Mouse (Mus musculus): Measurements from ENCODE around the gene Tanc1. TPM values are rescaled to one million over a fixed set of nuclear protein-coding genes. Genes with fewer than 3 reads are reported as not detected.

Gene Tanc1
- polyA plus RNA-seq, 1 experiment from 2014 or later: 40.7 TPM

GRCm38 (mm10) chr2:59767893-59768292 lies 156.1 kb downstream of the Tanc1 start:
- H3K27ac ChIP-seq (replicated peaks): peak overlapping the region; percentile 87

DNA sequence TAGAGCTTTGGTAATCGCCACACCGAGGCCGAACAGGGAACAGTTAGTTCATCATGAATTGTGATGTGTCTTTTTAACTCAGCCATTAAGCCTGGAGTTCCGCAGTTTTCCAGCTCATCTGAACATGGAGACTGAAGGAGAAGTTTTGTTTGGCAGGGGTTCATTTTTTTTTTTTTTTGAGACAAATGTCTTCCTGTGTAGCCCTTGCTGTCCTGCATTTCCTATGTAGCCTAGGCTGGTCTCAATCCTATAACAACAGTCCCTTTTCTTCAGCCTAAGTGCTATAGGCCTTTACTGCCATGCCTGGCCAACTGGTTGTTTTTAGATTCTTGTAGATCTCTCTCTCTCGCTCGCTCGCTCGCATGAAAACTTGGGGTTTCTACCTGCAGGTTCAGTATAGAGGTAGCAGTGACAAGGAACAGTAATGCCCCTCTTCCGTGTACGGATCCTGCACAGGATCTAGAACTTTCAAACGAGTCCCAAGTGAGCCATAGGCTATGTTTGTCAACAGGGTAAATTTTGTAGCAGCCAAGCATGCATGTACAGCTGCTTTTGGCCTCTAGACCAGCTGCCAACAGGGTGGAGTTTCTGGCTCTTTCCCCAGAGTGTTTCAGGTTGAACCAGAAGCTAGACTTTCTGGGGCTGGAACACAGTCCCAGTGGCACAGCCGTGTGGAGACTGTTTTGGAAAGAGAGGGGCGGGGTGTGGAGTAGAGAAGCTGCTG lies 157.0 kb downstream of the Tanc1 start:
- Histone ChIP-seq H3K27me3 (no peaks in the 10 kb centered on the region), H3K36me3 (peaks cover 7% of the 10 kb centered on the region; the same call in 1 of the 2 replicates), H3K9me3 (replicated peaks) (no peaks in the 10 kb centered on the region), H3K4me1 (peaks cover 64% of the 10 kb centered on the region), H3K27ac (replicated peaks) (peak overlapping the region; percentile 87), H3K4me2 (replicated peaks) (no peak overlapping the region), H3K9ac (no peak overlapping the region), H3K4me3 (replicated peaks) (no peak overlapping the region)
- ATAC-seq (ENCODE audit: insufficient number of reproducible peaks, low FRiP score, low TSS enrichment, low read depth): peak; percentile 69; the same call in 1 of the 2 replicates
- WGBS: 56% methylated on average over 13 of the region's 13 CpGs

More at GRCm38 (mm10) chr2:59767893-59768292, 156.1 kb downstream of the Tanc1 start:
- H3K4me2 ChIP-seq (replicated peaks): no peak overlapping the region
- ATAC-seq (ENCODE audit: insufficient number of reproducible peaks, low FRiP score, low TSS enrichment, low read depth): no peak
- WGBS: 91% methylated on average over 4 of the region's 4 CpGs
- H3K9me3 ChIP-seq (replicated peaks): no peaks in the 10 kb centered on the region
- no peak overlapping the region for H3K9ac ChIP-seq
- peaks cover 61% of the 10 kb centered on the region for H3K4me1 ChIP-seq
- H3K36me3 ChIP-seq: no peaks in the 10 kb centered on the region
- H3K27me3 ChIP-seq: no peaks in the 10 kb centered on the region
- H3K4me3 ChIP-seq (replicated peaks): no peak overlapping the region

- no peak overlapping the region for H3K4me3 ChIP-seq (replicated peaks)
- H3K9ac ChIP-seq: no peak overlapping the region
- no peak overlapping the region for H3K4me2 ChIP-seq (replicated peaks)
- 50% methylated on average over 3 of the region's 3 CpGs for WGBS
- H3K36me3 ChIP-seq: peaks cover 7% of the 10 kb centered on the region; the same call in 1 of the 2 replicates
- peaks cover 64% of the 10 kb centered on the region for H3K4me1 ChIP-seq
- H3K9me3 ChIP-seq (replicated peaks): no peaks in the 10 kb centered on the region
- H3K27me3 ChIP-seq: no peaks in the 10 kb centered on the region
- ATAC-seq (ENCODE audit: insufficient number of reproducible peaks, low FRiP score, low TSS enrichment, low read depth): 0 out of 2 replicates have a peak, but pooled peaks have one; percentile 16
- peak overlapping the region; percentile 87 for H3K27ac ChIP-seq (replicated peaks)
These were observed 157.5 kb downstream of the Tanc1 start for GRCm38 (mm10) chr2:59769385-59769735.

- peaks cover 7% of the 10 kb centered on the region; the same call in 1 of the 2 replicates for H3K36me3 ChIP-seq
- 56% methylated on average over 8 of the region's 8 CpGs for WGBS
- ATAC-seq (ENCODE audit: insufficient number of reproducible peaks, low FRiP score, low TSS enrichment, low read depth): no peak
- H3K27ac ChIP-seq (replicated peaks): peak overlapping the region; percentile 75
- 0 out of 2 replicates have a peak overlapping the region, but pooled peaks have one; percentile 10 for H3K4me2 ChIP-seq (replicated peaks)
- no peaks in the 10 kb centered on the region for H3K9me3 ChIP-seq (replicated peaks)
- no peaks in the 10 kb centered on the region for H3K27me3 ChIP-seq
- H3K4me1 ChIP-seq: peaks cover 66% of the 10 kb centered on the region
- no peak overlapping the region for H3K9ac ChIP-seq
- H3K4me3 ChIP-seq (replicated peaks): no peak overlapping the region
These were observed 159.9 kb downstream of the Tanc1 start for GRCm38 (mm10) chr2:59771708-59772107.

GRCm38 (mm10) chr2:59772261-59772683 lies 160.4 kb downstream of the Tanc1 start:
- ATAC-seq (ENCODE audit: insufficient number of reproducible peaks, low FRiP score, low TSS enrichment, low read depth): peak; percentile 53; the same call in 1 of the 2 replicates
- no peak overlapping the region for H3K9ac ChIP-seq
- H3K4me1 ChIP-seq: peaks cover 70% of the 10 kb centered on the region
- H3K27ac ChIP-seq (replicated peaks): peak overlapping the region; percentile 75; the same call in 1 of the 2 replicates
- peak overlapping the region; percentile 10; the same call in 1 of the 2 replicates for H3K4me2 ChIP-seq (replicated peaks)
- H3K4me3 ChIP-seq (replicated peaks): no peak overlapping the region
- H3K9me3 ChIP-seq (replicated peaks): no peaks in the 10 kb centered on the region
- WGBS: 32% methylated on average over 12 of the region's 12 CpGs
- peaks cover 7% of the 10 kb centered on the region; the same call in 1 of the 2 replicates for H3K36me3 ChIP-seq
- H3K27me3 ChIP-seq: no peaks in the 10 kb centered on the region

DNA sequence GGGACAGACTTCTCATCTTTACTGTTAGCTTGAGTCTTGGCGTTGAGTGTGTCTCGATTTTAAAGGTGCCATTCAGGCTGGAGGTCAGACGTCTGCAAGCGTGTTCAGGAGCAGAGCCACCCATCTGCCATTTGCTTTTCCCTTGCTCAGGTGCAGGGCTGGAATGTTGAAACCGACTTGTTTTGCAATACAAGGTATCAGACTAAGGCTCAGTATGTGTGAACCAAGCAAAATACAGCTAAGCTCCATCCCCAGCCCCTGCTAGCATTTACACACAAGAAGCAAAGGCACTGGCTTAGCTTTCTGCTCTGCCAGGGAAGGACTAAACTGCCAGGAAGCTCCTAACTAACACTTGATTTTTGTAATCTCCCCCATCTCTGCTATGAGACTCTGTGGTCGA lies 162.5 kb downstream of the Tanc1 start:
- H3K27ac ChIP-seq (replicated peaks): no peak overlapping the region
- no peaks in the 10 kb centered on the region for H3K27me3 ChIP-seq
- H3K4me2 ChIP-seq (replicated peaks): no peak overlapping the region
- H3K36me3 ChIP-seq: peaks cover 7% of the 10 kb centered on the region; the same call in 1 of the 2 replicates
- H3K9ac ChIP-seq: no peak overlapping the region
- no peaks in the 10 kb centered on the region for H3K9me3 ChIP-seq (replicated peaks)
- no peak overlapping the region for H3K4me3 ChIP-seq (replicated peaks)
- peaks cover 58% of the 10 kb centered on the region for H3K4me1 ChIP-seq
- no peak for ATAC-seq (ENCODE audit: insufficient number of reproducible peaks, low FRiP score, low TSS enrichment, low read depth)
- WGBS: 78% methylated on average over 6 of the region's 6 CpGs

- peaks cover 53% of the 10 kb centered on the region for H3K4me1 ChIP-seq
- WGBS: 75% methylated on average over 5 of the region's 5 CpGs
- no peaks in the 10 kb centered on the region for H3K9me3 ChIP-seq (replicated peaks)
These were observed 163.3 kb downstream of the Tanc1 start for GRCm38 (mm10) chr2:59775148-59775547.

GRCm38 (mm10) chr2:59775820-59776219 lies 164.0 kb downstream of the Tanc1 start:
- Histone ChIP-seq H3K9me3 (replicated peaks) (no peaks in the 10 kb centered on the region), H3K36me3 (peaks cover 7% of the 10 kb centered on the region; the same call in 1 of the 2 replicates), H3K27me3 (no peaks in the 10 kb centered on the region), H3K4me2 (replicated peaks) (no peak overlapping the region), H3K27ac (replicated peaks) (peak overlapping the region; percentile 58; the same call in 1 of the 2 replicates), H3K4me1 (peaks cover 46% of the 10 kb centered on the region), H3K4me3 (replicated peaks) (no peak overlapping the region), H3K9ac (no peak overlapping the region)
- WGBS: 66% methylated on average over 6 of the region's 6 CpGs
- ATAC-seq (ENCODE audit: insufficient number of reproducible peaks, low FRiP score, low TSS enrichment, low read depth): no peak

More at GRCm38 (mm10) chr2:59775148-59775547, 163.3 kb downstream of the Tanc1 start:
- Histone ChIP-seq H3K36me3 (peaks cover 7% of the 10 kb centered on the region; the same call in 1 of the 2 replicates), H3K4me2 (replicated peaks) (no peak overlapping the region), H3K9ac (no peak overlapping the region), H3K4me3 (replicated peaks) (no peak overlapping the region), H3K27me3 (no peaks in the 10 kb centered on the region), H3K27ac (replicated peaks) (peak overlapping the region; percentile 58)
- ATAC-seq (ENCODE audit: insufficient number of reproducible peaks, low FRiP score, low TSS enrichment, low read depth): no peak

GRCm38 (mm10) chr2:59779355-59779754 lies 167.5 kb downstream of the Tanc1 start:
- H3K4me2 ChIP-seq (replicated peaks): peak overlapping the region; percentile 15; the same call in 1 of the 2 replicates
- H3K27me3 ChIP-seq: no peaks in the 10 kb centered on the region
- H3K9me3 ChIP-seq (replicated peaks): no peaks in the 10 kb centered on the region
- H3K27ac ChIP-seq (replicated peaks): peak overlapping the region; percentile 78
- H3K4me1 ChIP-seq: peaks cover 52% of the 10 kb centered on the region
- H3K9ac ChIP-seq: no peak overlapping the region
- peak; percentile 65; the same call in 1 of the 2 replicates for ATAC-seq (ENCODE audit: insufficient number of reproducible peaks, low FRiP score, low TSS enrichment, low read depth)
- WGBS: 67% methylated on average over 10 of the region's 10 CpGs
- H3K36me3 ChIP-seq: peaks cover 8% of the 10 kb centered on the region; the same call in 1 of the 2 replicates
- peak overlapping the region; percentile 15 for H3K4me3 ChIP-seq (replicated peaks)

GRCm38 (mm10) chr2:59780240-59780639 lies 168.4 kb downstream of the Tanc1 start:
- H3K27ac ChIP-seq (replicated peaks): peak overlapping the region; percentile 78; the same call in 1 of the 2 replicates
- peak overlapping the region; percentile 15 for H3K4me3 ChIP-seq (replicated peaks)
- H3K36me3 ChIP-seq: peaks cover 9% of the 10 kb centered on the region; the same call in 1 of the 2 replicates
- H3K27me3 ChIP-seq: no peaks in the 10 kb centered on the region
- H3K9ac ChIP-seq: no peak overlapping the region
- H3K4me1 ChIP-seq: peaks cover 55% of the 10 kb centered on the region
- ATAC-seq (ENCODE audit: insufficient number of reproducible peaks, low FRiP score, low TSS enrichment, low read depth): no peak
- no peaks in the 10 kb centered on the region for H3K9me3 ChIP-seq (replicated peaks)
- WGBS: 57% methylated on average over 5 of the region's 5 CpGs
- 0 out of 2 replicates have a peak overlapping the region, but pooled peaks have one; percentile 15 for H3K4me2 ChIP-seq (replicated peaks)

GRCm38 (mm10) chr2:59783055-59783831 lies 171.4 kb downstream of the Tanc1 start:
- Histone ChIP-seq H3K4me2 (replicated peaks) (no peak overlapping the region), H3K36me3 (peaks cover 13% of the 10 kb centered on the region; the same call in 1 of the 2 replicates), H3K27me3 (no peaks in the 10 kb centered on the region), H3K9me3 (replicated peaks) (no peaks in the 10 kb centered on the region), H3K9ac (no peak overlapping the region), H3K27ac (replicated peaks) (peak overlapping the region; percentile 44; the same call in 1 of the 2 replicates), H3K4me3 (replicated peaks) (no peak overlapping the region), H3K4me1 (peaks cover 46% of the 10 kb centered on the region)
- 0 out of 2 replicates have a peak, but pooled peaks have one; percentile 40 for ATAC-seq (ENCODE audit: insufficient number of reproducible peaks, low FRiP score, low TSS enrichment, low read depth)
- WGBS: 40% methylated on average over 12 of the region's 12 CpGs

Data from embryonic facial prominence, embryonic 15.5 days (tissue).